Mouse (Mus musculus): ENCODE results near the gene Abhd8. TPM values are rescaled to one million over a fixed set of nuclear protein-coding genes. Genes with fewer than 3 reads are reported as not detected.

Gene Abhd8
- polyA plus RNA-seq, 1 experiment from 2014 or later: 133 TPM

DNA sequence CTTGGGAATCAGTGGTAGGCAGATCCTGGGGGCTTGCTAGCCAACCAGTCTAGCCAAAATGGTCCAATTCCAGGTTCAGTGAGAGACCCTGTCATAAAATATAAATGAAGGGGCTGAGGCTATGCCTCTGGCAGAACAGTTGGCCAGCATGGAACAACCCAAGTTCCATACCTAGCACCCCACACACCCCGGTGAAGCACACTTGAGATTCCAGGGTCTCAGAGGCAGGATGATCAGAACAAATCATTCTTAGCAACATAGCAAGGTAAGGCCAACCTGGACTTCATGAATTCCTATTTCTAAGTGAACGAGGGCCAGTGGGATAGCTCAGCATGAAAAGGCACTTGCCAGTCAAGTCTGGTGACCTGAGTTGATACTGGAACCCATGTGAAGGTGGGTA is 3.7 kb upstream of the Abhd8 start:
- H3K27ac ChIP-seq: no peak overlapping the region
- H3K27me3 ChIP-seq: no peaks in the 10 kb centered on the region
- peaks cover 18% of the 10 kb centered on the region for H3K36me3 ChIP-seq
- H3K4me2 ChIP-seq (replicated peaks): no peak overlapping the region
- ATAC-seq: no peak
- H3K4me3 ChIP-seq (replicated peaks): no peak overlapping the region
- 94% methylated on average over 2 of the region's 2 CpGs for WGBS
- H3K9ac ChIP-seq (replicated peaks): no peak overlapping the region
- peaks cover 45% of the 10 kb centered on the region for H3K4me1 ChIP-seq (replicated peaks)
- H3K9me3 ChIP-seq: no peaks in the 10 kb centered on the region

DNA sequence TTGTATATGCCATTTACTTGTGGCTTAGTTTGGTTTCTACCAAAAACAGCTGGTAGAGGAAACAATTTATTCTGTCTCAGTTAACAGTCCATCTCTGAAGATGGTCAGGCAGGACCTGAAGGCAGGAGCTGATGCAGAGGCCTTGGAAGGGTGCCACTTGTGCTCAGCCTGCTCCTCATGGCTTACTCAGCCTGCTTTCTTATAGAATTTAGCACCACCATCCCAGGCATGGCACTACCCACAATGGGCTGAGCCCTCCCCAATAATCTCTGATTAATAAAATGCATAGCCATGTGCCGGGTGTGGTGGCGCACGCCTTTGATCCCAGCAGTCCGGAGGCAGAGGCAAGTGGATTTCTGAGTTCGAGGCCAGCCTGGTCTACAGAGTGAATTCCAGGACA is 2.7 kb upstream of the Abhd8 start:
- 97% methylated on average over 5 of the region's 5 CpGs for WGBS
- Histone ChIP-seq H3K27ac (no peak overlapping the region), H3K4me1 (replicated peaks) (peaks cover 53% of the 10 kb centered on the region), H3K9me3 (no peaks in the 10 kb centered on the region), H3K27me3 (no peaks in the 10 kb centered on the region), H3K36me3 (peaks cover 15% of the 10 kb centered on the region), H3K4me3 (replicated peaks) (no peak overlapping the region), H3K4me2 (replicated peaks) (no peak overlapping the region), H3K9ac (replicated peaks) (no peak overlapping the region)
- ATAC-seq: no peak

- Histone ChIP-seq H3K9me3 (no peaks in the 10 kb centered on the region), H3K4me2 (replicated peaks) (peak overlapping the region; percentile 92), H3K36me3 (peaks cover 15% of the 10 kb centered on the region), H3K27ac (no peak overlapping the region; the same call in 1 of the 2 replicates), H3K27me3 (no peaks in the 10 kb centered on the region), H3K4me1 (replicated peaks) (peaks cover 53% of the 10 kb centered on the region), H3K4me3 (replicated peaks) (peak overlapping the region; percentile 82), H3K9ac (replicated peaks) (peak overlapping the region; percentile 83)
- 87% methylated on average over 8 of the region's 8 CpGs for WGBS
- ATAC-seq: no peak
Measured at GRCm38 (mm10) chr8:71465733-71466132, 2.3 kb upstream of the Abhd8 start.

- Histone ChIP-seq H3K36me3 (peaks cover 21% of the 10 kb centered on the region), H3K9ac (replicated peaks) (peak within 1 kb of the TSS; percentile 83), H3K27ac (peak within 1 kb of the TSS; percentile 87), H3K4me2 (replicated peaks) (peak within 1 kb of the TSS; percentile 92), H3K4me3 (replicated peaks) (peak within 1 kb of the TSS; percentile 82), H3K9me3 (no peaks in the 10 kb centered on the region), H3K27me3 (no peaks in the 10 kb centered on the region), H3K4me1 (replicated peaks) (peaks cover 50% of the 10 kb centered on the region)
- WGBS: under 1% methylated on average over 59 of the region's 59 CpGs
- ATAC-seq: peak; percentile 70
Measured at GRCm38 (mm10) chr8:71464513-71465500, 1.4 kb upstream of the Abhd8 start, which contains the start of gene Mrpl34. Gene Mrpl34 (plus strand): TSS chr8:71464959.

DNA sequence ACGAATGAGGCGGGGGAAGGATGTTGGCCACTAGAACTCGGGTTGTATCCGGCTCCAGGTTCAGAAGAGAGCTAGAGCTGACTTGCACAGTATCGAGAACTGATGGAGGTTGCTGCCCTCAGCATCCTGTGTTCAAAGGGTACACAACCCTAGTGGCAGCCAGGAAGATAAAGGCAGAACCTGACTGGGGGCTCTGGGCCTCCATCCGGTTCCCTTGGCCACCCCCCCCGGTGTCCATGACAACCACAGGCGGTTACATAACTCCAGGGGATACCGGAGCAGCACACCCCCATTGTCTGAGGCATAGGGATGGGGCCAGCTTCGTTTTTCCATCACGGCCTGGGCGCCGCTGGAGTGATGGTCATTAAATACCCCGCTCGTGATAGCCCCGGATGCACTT is 669 bp downstream of the Abhd8 start:
- Histone ChIP-seq H3K4me1 (replicated peaks) (peaks cover 61% of the 10 kb centered on the region), H3K9ac (replicated peaks) (peak overlapping the region; percentile 90), H3K27me3 (no peaks in the 10 kb centered on the region), H3K27ac (peak overlapping the region; percentile 87; the same call in 1 of the 2 replicates), H3K4me2 (replicated peaks) (peak overlapping the region; percentile 78), H3K36me3 (peaks cover 40% of the 10 kb centered on the region), H3K4me3 (replicated peaks) (peak overlapping the region; percentile 82), H3K9me3 (no peaks in the 10 kb centered on the region)
- WGBS: 5% methylated on average over 16 of the region's 16 CpGs
- no peak; the same call in 1 of the 2 replicates for ATAC-seq

GRCm38 (mm10) chr8:71462191-71462590 is 1.3 kb downstream of the Abhd8 start:
- no peak for ATAC-seq
- H3K9me3 ChIP-seq: no peaks in the 10 kb centered on the region
- no peaks in the 10 kb centered on the region for H3K27me3 ChIP-seq
- peaks cover 46% of the 10 kb centered on the region for H3K36me3 ChIP-seq
- peak overlapping the region; percentile 78 for H3K4me2 ChIP-seq (replicated peaks)
- peak overlapping the region; percentile 82 for H3K4me3 ChIP-seq (replicated peaks)
- 0 out of 2 replicates have a peak overlapping the region, but pooled peaks have one; percentile 87 for H3K27ac ChIP-seq
- peak overlapping the region; percentile 90 for H3K9ac ChIP-seq (replicated peaks)
- WGBS: 76% methylated on average over 4 of the region's 4 CpGs
- peaks cover 61% of the 10 kb centered on the region for H3K4me1 ChIP-seq (replicated peaks)

GRCm38 (mm10) chr8:71461152-71461840 is 2.2 kb downstream of the Abhd8 start:
- Histone ChIP-seq H3K27me3 (no peaks in the 10 kb centered on the region), H3K4me1 (replicated peaks) (peaks cover 61% of the 10 kb centered on the region), H3K36me3 (peaks cover 49% of the 10 kb centered on the region), H3K9ac (replicated peaks) (peak overlapping the region; percentile 90), H3K27ac (no peak overlapping the region), H3K9me3 (no peaks in the 10 kb centered on the region), H3K4me2 (replicated peaks) (peak overlapping the region; percentile 78), H3K4me3 (replicated peaks) (peak overlapping the region; percentile 82)
- ATAC-seq: no peak
- 84% methylated on average over 47 of the region's 47 CpGs for WGBS

DNA sequence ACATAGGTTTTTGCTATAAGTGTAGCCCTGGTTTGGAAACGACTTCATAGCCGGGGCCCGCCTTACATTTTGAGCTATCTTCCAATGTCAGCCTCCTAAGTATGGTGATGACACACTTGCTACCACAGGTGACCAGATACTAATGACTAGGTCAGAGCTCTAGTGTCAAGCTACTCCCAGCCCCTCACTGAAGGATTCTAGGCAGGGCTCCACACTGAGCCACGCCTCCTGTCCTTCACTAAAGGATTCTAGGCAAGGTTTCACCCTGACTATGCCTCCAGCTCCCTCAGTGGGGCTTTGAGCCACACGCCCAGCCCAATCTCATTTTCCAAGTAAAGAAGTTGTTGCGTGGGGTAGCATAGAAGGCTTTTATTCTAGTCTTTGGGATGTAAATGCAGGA is 2.7 kb downstream of the Abhd8 start:
- Histone ChIP-seq H3K9ac (replicated peaks) (peak overlapping the region; percentile 90; the same call in 1 of the 2 replicates), H3K4me1 (replicated peaks) (peaks cover 55% of the 10 kb centered on the region), H3K36me3 (peaks cover 49% of the 10 kb centered on the region), H3K4me3 (replicated peaks) (no peak overlapping the region), H3K27me3 (no peaks in the 10 kb centered on the region), H3K9me3 (no peaks in the 10 kb centered on the region), H3K27ac (no peak overlapping the region), H3K4me2 (replicated peaks) (no peak overlapping the region)
- 88% methylated on average over 6 of the region's 6 CpGs for WGBS
- no peak for ATAC-seq

GRCm38 (mm10) chr8:71457659-71458270 is 5.7 kb downstream of the Abhd8 start:
- ATAC-seq: no peak
- peaks cover 49% of the 10 kb centered on the region for H3K36me3 ChIP-seq

DNA sequence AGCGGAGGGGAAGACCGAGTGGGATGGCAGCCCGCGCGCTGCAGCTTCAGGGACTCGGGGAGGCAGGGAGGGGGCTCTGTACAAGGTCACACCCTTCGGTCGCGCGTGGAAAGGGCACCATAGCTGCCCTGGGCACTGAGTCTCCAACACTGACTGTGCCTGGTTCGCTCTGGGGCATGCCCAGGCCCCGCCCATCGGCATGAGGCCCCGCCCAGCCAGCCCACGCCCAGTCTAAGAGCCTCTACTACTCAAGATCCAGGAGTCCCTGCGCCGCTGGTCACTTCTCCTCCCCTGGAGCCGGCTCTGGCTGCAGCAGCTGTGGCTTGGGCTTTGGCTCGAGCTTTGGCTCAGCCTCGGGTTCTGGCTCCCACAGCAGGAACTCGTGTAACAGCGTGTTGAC is 6.5 kb downstream of the Abhd8 start:
- Histone ChIP-seq H3K27me3 (no peaks in the 10 kb centered on the region), H3K4me1 (replicated peaks) (peaks cover 31% of the 10 kb centered on the region), H3K9me3 (no peaks in the 10 kb centered on the region), H3K4me2 (replicated peaks) (no peak overlapping the region), H3K9ac (replicated peaks) (no peak overlapping the region), H3K27ac (no peak overlapping the region), H3K36me3 (peaks cover 49% of the 10 kb centered on the region), H3K4me3 (replicated peaks) (no peak overlapping the region)
- 37% methylated on average over 22 of the region's 22 CpGs for WGBS
- ATAC-seq: no peak

More at GRCm38 (mm10) chr8:71457659-71458270, 5.7 kb downstream of the Abhd8 start:
- Histone ChIP-seq H3K4me3 (replicated peaks) (no peak overlapping the region), H3K9me3 (no peaks in the 10 kb centered on the region), H3K4me2 (replicated peaks) (no peak overlapping the region), H3K4me1 (replicated peaks) (peaks cover 40% of the 10 kb centered on the region), H3K27me3 (no peaks in the 10 kb centered on the region), H3K9ac (replicated peaks) (no peak overlapping the region), H3K27ac (no peak overlapping the region)
- WGBS: 87% methylated on average over 20 of the region's 20 CpGs

DNA sequence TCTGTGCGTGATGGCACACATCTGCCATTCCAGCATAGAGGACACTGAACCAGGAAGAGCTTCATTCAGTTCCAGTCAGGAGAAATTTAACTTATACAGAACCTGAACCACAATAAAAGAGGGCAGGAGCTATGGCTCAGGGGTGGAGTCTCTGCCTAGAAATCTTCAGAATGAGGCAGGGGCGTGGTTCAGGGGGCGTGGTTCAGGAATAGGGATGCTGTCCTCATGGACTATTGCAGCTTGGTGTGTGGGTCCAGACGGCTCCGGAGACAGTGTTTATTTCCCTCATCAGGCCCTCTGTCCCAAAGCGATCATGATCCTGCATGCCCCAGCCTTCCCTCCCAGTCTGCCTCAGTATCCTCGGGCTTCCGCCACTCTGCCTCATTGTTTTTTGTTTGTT is 8.8 kb downstream of the Abhd8 start:
- H3K27ac ChIP-seq: no peak overlapping the region
- no peak overlapping the region for H3K4me3 ChIP-seq (replicated peaks)
- H3K9me3 ChIP-seq: no peaks in the 10 kb centered on the region
- ATAC-seq: no peak
- H3K4me2 ChIP-seq (replicated peaks): no peak overlapping the region
- WGBS: 77% methylated on average over 8 of the region's 8 CpGs
- H3K36me3 ChIP-seq: peaks cover 30% of the 10 kb centered on the region
- H3K27me3 ChIP-seq: no peaks in the 10 kb centered on the region
- peaks cover 12% of the 10 kb centered on the region for H3K4me1 ChIP-seq (replicated peaks)
- H3K9ac ChIP-seq (replicated peaks): no peak overlapping the region

All from midbrain, embryonic 13.5 days (tissue).